Mouse (Mus musculus) limb, embryonic 15.5 days (tissue): ENCODE data around the gene Npw. TPM values are rescaled to one million over a fixed set of nuclear protein-coding genes. Genes with fewer than 3 reads are reported as not detected.

Source experiments
- ATAC-seq: fragments of 200-750 bp; cut with Nextera tagmentation; 2 replicates; pipeline ENCODE4 v1.8.0; 2017; ENCODE audit warnings: low read depth, moderate TSS enrichment; ENCODE audit not compliant: insufficient number of reproducible peaks, low FRiP score, low TSS enrichment
- H3K27ac ChIP-seq: fragments of 300-500 bp; sonication (generic); 2 replicates; pipeline ENCODE4 v1.5.1; 2015; ENCODE audit warnings: moderate library complexity, mild to moderate bottlenecking, inconsistent platforms
- H3K27me3 ChIP-seq: fragments of 300-500 bp; sonication (generic); 2 replicates; pipeline ENCODE4 v1.6.1; 2015; ENCODE audit warnings: inconsistent platforms
- H3K36me3 ChIP-seq: fragments of 300-500 bp; sonication (generic); 2 replicates; pipeline ENCODE4 v1.6.1; 2015; ENCODE audit warnings: inconsistent platforms
- H3K4me1 ChIP-seq: fragments of 300-500 bp; sonication (generic); 2 replicates; pipeline ENCODE4 v1.6.1; 2015; ENCODE audit warnings: inconsistent platforms
- H3K4me2 ChIP-seq: fragments of 300-500 bp; sonication (generic); 2 replicates; pipeline ENCODE4 v1.6.1; 2015; ENCODE audit warnings: mild to moderate bottlenecking, inconsistent platforms
- H3K4me3 ChIP-seq: fragments of 300-500 bp; sonication (generic); 2 replicates; pipeline ENCODE4 v1.5.1; 2015; ENCODE audit warnings: mild to moderate bottlenecking, inconsistent platforms
- H3K9ac ChIP-seq: fragments of 300-500 bp; sonication (generic); 2 replicates; pipeline ENCODE4 v1.6.1; 2015; ENCODE audit warnings: inconsistent platforms
- H3K9me3 ChIP-seq: fragments of 300-500 bp; sonication (generic); 2 replicates; pipeline ENCODE4 v1.6.1; 2016; ENCODE audit warnings: inconsistent platforms
- WGBS: fragments of 180-500 bp; shearing (Covaris S2); methylation state at CpG from one replicate; pipeline ENCODE4 v1.1.7; 2015; 5-methylcytosine and 5-hydroxymethylcytosine counted together
- polyA plus RNA-seq: library from polyadenylated mRNA; unstranded; fragments of >200 nt; fragmentation: Nextera tagmentation; extraction: Ambion mirVana; gene quantifications from 2 replicates; pipeline ENCODE4 v1.2.1, GENCODE M21; 2015

Gene Npw
- polyA plus RNA-seq, 1 experiment from 2014 or later = not detected

DNA sequence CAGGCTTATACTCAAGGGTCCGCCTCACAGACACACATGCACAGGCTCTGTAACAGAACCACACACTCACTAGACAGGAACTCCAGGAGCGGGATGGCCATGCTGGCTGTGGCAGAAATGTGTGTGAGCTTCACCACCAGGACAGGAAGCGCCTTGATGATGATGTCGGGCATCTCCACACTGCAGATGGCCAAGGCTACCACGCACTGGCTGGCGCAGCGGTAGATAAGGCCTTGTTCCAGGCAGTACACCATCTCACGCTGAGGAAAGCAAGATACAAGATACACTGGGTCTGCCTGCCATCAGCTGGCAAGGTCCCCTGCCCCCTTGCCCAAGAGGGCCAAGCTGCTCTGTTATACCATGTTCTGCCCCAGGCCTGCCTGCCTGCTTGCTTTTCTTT lies 49.4 kb downstream of the Npw start:
- no peaks in the 10 kb centered on the region for H3K27me3 ChIP-seq
- ATAC-seq = no peak
- no peak overlapping the region for H3K9ac ChIP-seq
- H3K9me3 ChIP-seq = no peaks in the 10 kb centered on the region
- WGBS = 91% methylated on average over 8 of the region's 8 CpGs
- H3K27ac ChIP-seq = no peak overlapping the region
- no peaks in the 10 kb centered on the region for H3K4me1 ChIP-seq
- H3K4me3 ChIP-seq = no peak overlapping the region
- H3K36me3 ChIP-seq = peaks cover 67% of the 10 kb centered on the region
- no peak overlapping the region for H3K4me2 ChIP-seq

DNA sequence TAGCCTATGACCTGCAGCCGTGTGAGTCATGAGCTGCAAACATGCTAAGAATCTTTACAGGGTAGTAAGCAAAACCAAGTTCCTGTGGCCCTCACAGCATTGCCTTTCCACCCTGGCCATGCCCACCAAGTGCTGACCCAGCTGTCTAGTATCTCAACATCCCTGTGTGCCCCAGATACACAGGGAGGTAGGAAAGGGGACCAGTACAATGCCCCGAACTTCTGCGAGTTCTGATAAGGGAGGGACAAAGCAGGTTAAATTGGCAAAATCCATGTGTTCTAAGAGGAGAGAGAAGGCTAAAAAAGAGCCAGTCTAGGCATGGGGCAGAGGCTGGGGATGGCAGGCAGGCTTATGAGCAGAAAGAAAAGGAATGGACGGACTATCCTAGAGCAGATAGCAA lies 49.9 kb downstream of the Npw start:
- 92% methylated on average over 4 of the region's 4 CpGs for WGBS
- H3K9ac ChIP-seq = no peak overlapping the region
- H3K4me1 ChIP-seq = no peaks in the 10 kb centered on the region
- no peak overlapping the region for H3K27ac ChIP-seq
- ATAC-seq = no peak
- H3K9me3 ChIP-seq = no peaks in the 10 kb centered on the region
- no peak overlapping the region for H3K4me2 ChIP-seq
- peaks cover 65% of the 10 kb centered on the region for H3K36me3 ChIP-seq
- H3K27me3 ChIP-seq = no peaks in the 10 kb centered on the region
- no peak overlapping the region for H3K4me3 ChIP-seq

Other genes with a start within 250 kb of the Npw start
- gene Rnps1, start 243.9 kb downstream of the Npw start, polyA plus RNA-seq = 244 and 255 TPM in 2 replicates
- 68.2 and 69.0 TPM in 2 replicates for gene Eci1, start 231.8 kb downstream of the Npw start, polyA plus RNA-seq
- 13.3 and 16.6 TPM in 2 replicates for gene Dnase1l2, start 215.4 kb downstream of the Npw start, polyA plus RNA-seq
- gene E4f1, start 188.1 kb downstream of the Npw start, polyA plus RNA-seq = 36.3 and 37.5 TPM in 2 replicates
- gene Pgp, start 188.1 kb downstream of the Npw start, polyA plus RNA-seq = 47.9 and 51.1 TPM in 2 replicates
- not detected in 2 replicates for gene Bricd5, start 184.6 kb downstream of the Npw start, polyA plus RNA-seq
- 26.2 and 30.5 TPM in 2 replicates for gene Mlst8, start 179.4 kb downstream of the Npw start, polyA plus RNA-seq
- gene Caskin1, start 169.9 kb downstream of the Npw start, polyA plus RNA-seq = 2.8 and 3.0 TPM in 2 replicates
- gene Traf7, start 130.5 kb downstream of the Npw start, polyA plus RNA-seq = 89.8 and 104 TPM in 2 replicates
- 3.0 and 3.8 TPM in 2 replicates for gene Rab26, start 124.2 kb downstream of the Npw start, polyA plus RNA-seq
- 32.1 and 37.9 TPM in 2 replicates for gene Pkd1, start 108.6 kb downstream of the Npw start, polyA plus RNA-seq
- 49.9 and 54.0 TPM in 2 replicates for gene Tsc2, start 25.8 kb downstream of the Npw start, polyA plus RNA-seq
- gene Nthl1, start 25.8 kb downstream of the Npw start, polyA plus RNA-seq = 20.9 and 21.3 TPM in 2 replicates
- 56.5 and 57.7 TPM in 2 replicates for gene Slc9a3r2, start 8.1 kb downstream of the Npw start, polyA plus RNA-seq
- gene Zfp598, start 11.2 kb upstream of the Npw start, polyA plus RNA-seq = 21.4 and 22.1 TPM in 2 replicates
- gene Syngr3, start 31.5 kb upstream of the Npw start, polyA plus RNA-seq = 3.0 and 3.2 TPM in 2 replicates
- gene Gfer, start 37.7 kb upstream of the Npw start, polyA plus RNA-seq = 32.8 and 33.8 TPM in 2 replicates
- gene Noxo1, start 37.8 kb upstream of the Npw start, polyA plus RNA-seq = 1.8 and 2.9 TPM in 2 replicates
- gene Tbl3, start 49.2 kb upstream of the Npw start, polyA plus RNA-seq = 57.3 and 59.0 TPM in 2 replicates
- gene Rnf151, start 59.6 kb upstream of the Npw start, polyA plus RNA-seq = 0.29 TPM in 1 of 2 replicates, not detected in the other
- gene Rps2, start 59.7 kb upstream of the Npw start, polyA plus RNA-seq = 1,428 and 1,497 TPM in 2 replicates
- gene Ndufb10, start 66.0 kb upstream of the Npw start, polyA plus RNA-seq = 208 and 226 TPM in 2 replicates
- gene Rpl3l, start 69.4 kb upstream of the Npw start, polyA plus RNA-seq = 0.30 TPM in 1 of 2 replicates, not detected in the other
- gene Msrb1, start 78.2 kb upstream of the Npw start, polyA plus RNA-seq = 25.9 and 26.8 TPM in 2 replicates
- gene Hs3st6, start 94.5 kb upstream of the Npw start, polyA plus RNA-seq = 5.2 and 5.7 TPM in 2 replicates
- not detected in 2 replicates for gene Meiob, start 145.8 kb upstream of the Npw start, polyA plus RNA-seq
- gene Hagh, start 181.7 kb upstream of the Npw start, polyA plus RNA-seq = 37.7 and 43.3 TPM in 2 replicates
- gene Fahd1, start 191.9 kb upstream of the Npw start, polyA plus RNA-seq = 19.0 and 19.6 TPM in 2 replicates
- 0.29 and 0.58 TPM in 2 replicates for gene Igfals, start 207.5 kb upstream of the Npw start, polyA plus RNA-seq
- 47.7 and 49.6 TPM in 2 replicates for gene Nubp2, start 227.9 kb upstream of the Npw start, polyA plus RNA-seq
- 41.7 and 43.7 TPM in 2 replicates for gene Spsb3, start 228.2 kb upstream of the Npw start, polyA plus RNA-seq
- 27.4 and 29.9 TPM in 2 replicates for gene Eme2, start 236.6 kb upstream of the Npw start, polyA plus RNA-seq
- gene Mrps34, start 236.7 kb upstream of the Npw start, polyA plus RNA-seq = 81.9 and 86.9 TPM in 2 replicates
- 31.9 and 36.0 TPM in 2 replicates for gene Nme3, start 238.0 kb upstream of the Npw start, polyA plus RNA-seq